Mouse (Mus musculus): ENCODE measurements at regions not wholly inside any gene's neighbourhood (a gene's known extent, or its start where the extent isn't known, plus 50 kb on each side); places are given as distances from the start of the nearest gene placed in this dataset.

- dilution Hi-C loops (cut with MboI; ENCODE audit: extremely low pct_ligation_motif_present, extremely low pct_unique_long_range_greater_than_20kb, low sequenced_read_pairs) = no loop called here
- no peaks in the 10 kb centered on the region for H3K36me3 ChIP-seq (replicated peaks in 1 of 2; ENCODE audit: control insufficient read depth in 1 of 2, insufficient read depth in 1 of 2, low read length in 1 of 2)
Measured at GRCm38 (mm10) chr1:161333151-161333550, 62.1 kb upstream of the Tnfsf4 start.

GRCm38 (mm10) chr1:161345111-161345510 is 50.1 kb upstream of the Tnfsf4 start:
- H3K9ac ChIP-seq (ENCODE audit: insufficient read depth, low read depth) = no peak overlapping the region
- no peak for DNase-seq (ENCODE audit: extremely low read depth)
- no peak overlapping the region for H3K4me3 ChIP-seq (replicated peaks in 1 of 3; ENCODE audit: low read depth in 2 of 3, low read length in 2 of 3, poor library complexity in 1 of 3)
- no peak overlapping the region for H3K27ac ChIP-seq (ENCODE audit: insufficient read depth, low read depth)
- no peaks in the 10 kb centered on the region for H3K27me3 ChIP-seq (replicated peaks)
- H3K79me2 ChIP-seq (replicated peaks; ENCODE audit: control insufficient read depth, extremely low read depth, insufficient read depth, poor library complexity, severe bottlenecking) = no peaks in the 10 kb centered on the region
- peaks cover 0 to 16% of the 10 kb centered on the region in 2 experiments; a peak in 2 of 4 replicates for H3K4me1 ChIP-seq (ENCODE audit: control insufficient read depth in 1 of 2, insufficient read depth in 2 of 2)
- in situ Hi-C loops (cut with MboI; ENCODE audit: low pct_ligation_motif_present, low pct_unique_long_range_greater_than_20kb, low sequenced_read_pairs) (no loop called here), dilution Hi-C loops (cut with MboI; ENCODE audit: extremely low pct_ligation_motif_present, extremely low pct_unique_long_range_greater_than_20kb, low sequenced_read_pairs) (no loop called here)
- no peaks in the 10 kb centered on the region for H3K9me3 ChIP-seq (replicated peaks; ENCODE audit: low read length)
- H3K36me3 ChIP-seq (replicated peaks in 1 of 2; ENCODE audit: control insufficient read depth in 1 of 2, insufficient read depth in 1 of 2, low read length in 1 of 2) = no peaks in the 10 kb centered on the region
- H3K4me2 ChIP-seq (ENCODE audit: insufficient read depth, low read depth, poor library complexity, severe bottlenecking) = no peak overlapping the region
- TF ChIP-seq ZMIZ1 (IDR thresholded peaks at IDR 0.05; ENCODE audit: low read depth, low read length) (no peak), MYC (IDR thresholded peaks at IDR 0.05; ENCODE audit: low read depth, low read length) (no peak), UBTF (IDR thresholded peaks at IDR 0.05; ENCODE audit: low read depth, low read length) (no peak), NRF1 (IDR thresholded peaks at IDR 0.05; ENCODE audit: low read depth, low read length) (no peak), TCF12 (IDR thresholded peaks at IDR 0.05; ENCODE audit: low read depth, low read length) (no peak), MAFK (IDR thresholded peaks at IDR 0.05; ENCODE audit: insufficient replicate concordance, low read length) (no peak), JUND (conservative IDR thresholded peaks at IDR 0.05; ENCODE audit: low read depth, low read length) (no peak), ELF1 (IDR thresholded peaks at IDR 0.05; ENCODE audit: low read depth, low read length) (no peak), RCOR1 (conservative IDR thresholded peaks at IDR 0.05; ENCODE audit: low read depth, low read length) (no peak), BHLHE40 (IDR thresholded peaks at IDR 0.05; ENCODE audit: low read depth, low read length) (no peak), USF2 (conservative IDR thresholded peaks at IDR 0.05; ENCODE audit: low read depth, low read length) (no peak), ZC3H11A (IDR thresholded peaks at IDR 0.05; ENCODE audit: low read depth, low read length) (no peak), MAZ (IDR thresholded peaks at IDR 0.05; ENCODE audit: low read depth, low read length) (no peak), TBP (conservative IDR thresholded peaks at IDR 0.05; ENCODE audit: low read depth, low read length) (no peak), RAD21 (IDR thresholded peaks at IDR 0.05; ENCODE audit: low read depth, low read length) (no peak), CTCF (conservative IDR thresholded peaks at IDR 0.05 in 1 of 2, IDR thresholded peaks at IDR 0.05 in 1 of 2; ENCODE audit: low read depth in 2 of 2, low read length in 2 of 2) (no peak), JUN (IDR thresholded peaks at IDR 0.05; ENCODE audit: insufficient read depth, low read depth, low read length) (no peak), CHD1 (IDR thresholded peaks at IDR 0.05; ENCODE audit: low read depth, low read length) (no peak)

More at GRCm38 (mm10) chr1:161333151-161333550, 62.1 kb upstream of the Tnfsf4 start:
- Histone ChIP-seq H3K27ac (ENCODE audit: insufficient read depth, low read depth) (no peak overlapping the region), H3K4me3 (replicated peaks in 1 of 3; ENCODE audit: low read depth in 2 of 3, low read length in 2 of 3, poor library complexity in 1 of 3) (no peak overlapping the region), H3K79me2 (replicated peaks; ENCODE audit: control insufficient read depth, extremely low read depth, insufficient read depth, poor library complexity, severe bottlenecking) (no peaks in the 10 kb centered on the region), H3K4me2 (ENCODE audit: insufficient read depth, low read depth, poor library complexity, severe bottlenecking) (no peak overlapping the region), H3K9ac (ENCODE audit: insufficient read depth, low read depth) (no peak overlapping the region), H3K9me3 (replicated peaks; ENCODE audit: low read length) (no peaks in the 10 kb centered on the region), H3K4me1 (ENCODE audit: control insufficient read depth in 1 of 2, insufficient read depth in 2 of 2) (peaks cover 6 to 13% of the 10 kb centered on the region in 2 experiments; a peak in 3 of 4 replicates), H3K27me3 (replicated peaks) (no peaks in the 10 kb centered on the region)
- in situ Hi-C loops (cut with MboI; ENCODE audit: low pct_ligation_motif_present, low pct_unique_long_range_greater_than_20kb, low sequenced_read_pairs) = no loop called here
- no peak for DNase-seq (ENCODE audit: extremely low read depth)
- TF ChIP-seq JUN (IDR thresholded peaks at IDR 0.05; ENCODE audit: insufficient read depth, low read depth, low read length) (no peak), ZMIZ1 (IDR thresholded peaks at IDR 0.05; ENCODE audit: low read depth, low read length) (no peak), MYC (IDR thresholded peaks at IDR 0.05; ENCODE audit: low read depth, low read length) (no peak), IRF4 (IDR thresholded peaks at IDR 0.05; ENCODE audit: low read depth, low read length) (no peak), USF1 (IDR thresholded peaks at IDR 0.05; ENCODE audit: low read depth, low read length) (no peak), POLR2A (IDR thresholded peaks at IDR 0.05; ENCODE audit: low read depth, low read length) (no peak), CHD1 (IDR thresholded peaks at IDR 0.05; ENCODE audit: low read depth, low read length) (no peak), MAFK (IDR thresholded peaks at IDR 0.05; ENCODE audit: insufficient replicate concordance, low read length) (no peak), GABPA (IDR thresholded peaks at IDR 0.05; ENCODE audit: insufficient replicate concordance, low read depth, low read length) (no peak), RAD21 (IDR thresholded peaks at IDR 0.05; ENCODE audit: low read depth, low read length) (no peak), KAT2A (IDR thresholded peaks at IDR 0.05; ENCODE audit: insufficient replicate concordance, low read length) (no peak), TBP (conservative IDR thresholded peaks at IDR 0.05; ENCODE audit: low read depth, low read length) (no peak), SIN3A (IDR thresholded peaks at IDR 0.05; ENCODE audit: low read length) (no peak), ELF1 (IDR thresholded peaks at IDR 0.05; ENCODE audit: low read depth, low read length) (no peak), MAZ (IDR thresholded peaks at IDR 0.05; ENCODE audit: low read depth, low read length) (no peak), PAX5 (IDR thresholded peaks at IDR 0.05; ENCODE audit: low read length) (no peak)

All from CH12.LX (cell line).